Mouse (Mus musculus) heart, adult 2 months (tissue): ENCODE results near the gene Zfp317.
"Not testable (repeated sequence)": the region's sequence is repeated elsewhere in the genome, so short reads cannot be mapped to it uniquely, and the experiment has no call there.

Source experiments
- CTCF ChIP-seq: fragments of 200-600 bp; IDR thresholded peaks from 2 replicates; pipeline ENCODE4 v1.8.1; 2022; ENCODE audit warnings: antibody characterized with exemption, mild to moderate bottlenecking, moderate library complexity
- EP300 ChIP-seq: fragments of 200-500 bp; IDR thresholded peaks from 2 replicates; pipeline ENCODE4 v1.6.1; 2011; ENCODE audit warnings: low read depth, low read length, control low read depth; ENCODE audit not compliant: insufficient read depth

- TF ChIP-seq CTCF, EP300: not testable (repeated sequence)
Observed at GRCm38 (mm10) chr9:19694285-19694684, 72.4 kb downstream of the Zfp317 start.
